Mouse (Mus musculus) hindbrain, embryonic 16.5 days (tissue): ENCODE measurements around the gene Fancd2os. TPM values are rescaled to one million over a fixed set of nuclear protein-coding genes. Genes with fewer than 3 reads are reported as not detected.

ENCODE experiments used
- polyA plus RNA-seq: library from polyadenylated mRNA; unstranded; fragments of >200 nt; fragmentation: Nextera tagmentation; extraction: Ambion mirVana; gene quantifications from 2 replicates; pipeline ENCODE4 v1.2.1, GENCODE M21; 2015

The Fancd2os gene
- polyA plus RNA-seq, 1 experiment from 2014 or later, result 0.21 TPM

Other genes with a start within 250 kb of the Fancd2os start
- 68.3 and 71.1 TPM in 2 replicates for gene Tada3, start 222.8 kb downstream of the Fancd2os start, polyA plus RNA-seq
- 440 and 455 TPM in 2 replicates for gene Arpc4, start 222.6 kb downstream of the Fancd2os start, polyA plus RNA-seq
- 9.2 and 11.8 TPM in 2 replicates for gene Ttll3, start 211.5 kb downstream of the Fancd2os start, polyA plus RNA-seq
- gene Rpusd3, start 181.4 kb downstream of the Fancd2os start, polyA plus RNA-seq, result 21.5 and 21.7 TPM in 2 replicates
- 0.21 TPM in 1 of 2 replicates, not detected in the other for gene Cidec, start 165.0 kb downstream of the Fancd2os start, polyA plus RNA-seq
- gene Jagn1, start 158.1 kb downstream of the Fancd2os start, polyA plus RNA-seq, result 95.2 and 106 TPM in 2 replicates
- gene Il17re, start 142.2 kb downstream of the Fancd2os start, polyA plus RNA-seq, result 0.26 and 0.34 TPM in 2 replicates
- gene Il17rc, start 129.3 kb downstream of the Fancd2os start, polyA plus RNA-seq, result 4.4 and 5.9 TPM in 2 replicates
- 92.9 and 96.4 TPM in 2 replicates for gene Creld1, start 117.4 kb downstream of the Fancd2os start, polyA plus RNA-seq
- gene Prrt3, start 98.8 kb downstream of the Fancd2os start, polyA plus RNA-seq, result 14.2 and 14.5 TPM in 2 replicates
- gene Emc3, start 69.1 kb downstream of the Fancd2os start, polyA plus RNA-seq, result 120 and 124 TPM in 2 replicates
- gene Fancd2, start 69.0 kb downstream of the Fancd2os start, polyA plus RNA-seq, result 1.9 and 2.1 TPM in 2 replicates
- 246 and 270 TPM in 2 replicates for gene Brk1, start 4.1 kb upstream of the Fancd2os start, polyA plus RNA-seq
- 73.0 and 74.5 TPM in 2 replicates for gene Vhl, start 23.2 kb upstream of the Fancd2os start, polyA plus RNA-seq
- 2.6 and 2.8 TPM in 2 replicates for gene Irak2, start 37.8 kb upstream of the Fancd2os start, polyA plus RNA-seq
- gene Tatdn2, start 96.3 kb upstream of the Fancd2os start, polyA plus RNA-seq, result 0.56 and 1.3 TPM in 2 replicates
- 0.93 and 1.2 TPM in 2 replicates for gene Ghrl, start 119.2 kb upstream of the Fancd2os start, polyA plus RNA-seq
- gene Sec13, start 140.0 kb upstream of the Fancd2os start, polyA plus RNA-seq, result 197 TPM in 2 replicates